In the genomic region with DNA sequence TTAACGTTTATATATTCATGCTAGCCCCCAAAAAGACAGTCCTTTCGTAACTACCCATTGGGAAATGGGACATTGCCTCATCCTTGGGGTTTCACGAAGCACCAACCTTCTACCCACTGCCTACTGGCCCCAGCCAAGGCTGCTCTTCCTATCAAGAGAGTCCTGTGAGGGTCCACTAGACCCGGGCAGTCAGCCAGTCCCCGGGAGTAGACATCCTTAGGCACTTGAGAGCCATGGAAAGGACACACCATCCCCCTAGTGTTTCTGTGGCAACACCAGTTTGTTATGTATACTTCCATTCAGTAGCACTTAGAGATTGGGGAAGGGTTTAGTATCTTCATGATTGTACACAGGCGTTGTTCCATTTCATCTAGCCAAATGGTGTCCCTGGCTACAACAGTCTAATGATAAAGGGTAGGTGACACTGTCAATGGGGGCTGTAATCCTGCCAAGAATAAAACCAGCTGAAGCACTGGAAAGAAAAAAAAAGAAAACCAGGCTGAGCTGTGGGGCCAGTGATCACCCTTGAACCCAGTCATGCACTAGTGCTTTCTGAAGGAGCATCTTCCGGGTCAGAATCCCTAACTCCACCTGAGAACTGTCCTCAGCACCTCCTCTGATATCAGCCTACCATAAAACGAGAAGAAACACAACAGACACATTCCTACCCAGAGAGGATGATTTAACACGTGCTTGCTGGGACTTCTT, we compare ENCODE assay signal across 8 mouse cellular contexts.
DNase-seq lines count a peak whose midpoint lies in the region; ATAC-seq and TF ChIP-seq lines count a peak whose summit lies in the region.

No protein-coding gene starts in this region.

- WGBS in thymus, adult 2 months, result 91% methylated on average over 9 of the region's 9 CpGs

- DNase-seq in A20 (ENCODE audit: low read depth, low spot score), result peak; percentile 9
- DNase-seq in adipocyte (ENCODE audit: low spot score), result peak; percentile 58
- peak; percentile 63 for DNase-seq in heart, postnatal 25 days (ENCODE audit: low spot score)
- DNase-seq in lung, adult 18-20 months, result peak; percentile 68 to 84
- DNase-seq in cerebellum, postnatal 36 days, result no peak
- DNase-seq in thymus, adult 2 months, result no peak
- no peak for DNase-seq in embryo, embryonic 10 days (ENCODE audit: low spot score)

- no peaks in the 10 kb centered on the region for H3K36me3 ChIP-seq in thymus, adult 2 months (ENCODE audit: control insufficient read depth, insufficient read depth, low read length)

- TF ChIP-seq POLR2A in thymus, adult 2 months (IDR thresholded peaks at IDR 0.05; ENCODE audit: control insufficient read depth, extremely low read depth, insufficient read depth, low read length, poor library complexity), result no peak

- intact Hi-C loops in heart, postnatal 25 days (cut with DNase I), result loop anchor here (2.0 kb wide), 4 partner anchors 31 to 243 kb away; no protein-coding TSS in a partner anchor

- no peak for TF ChIP-seq CTCF in thymus, adult 2 months (IDR thresholded peaks at IDR 0.05; ENCODE audit: borderline replicate concordance, control insufficient read depth, extremely low read depth, insufficient read depth, low read length, poor library complexity)

- peaks cover 50% of the 10 kb centered on the region for H3K4me1 ChIP-seq in thymus, adult 2 months (replicated peaks; ENCODE audit: control insufficient read depth, insufficient read depth, low read length)

- H3K27ac ChIP-seq in thymus, adult 2 months (ENCODE audit: control insufficient read depth, insufficient read depth, low read length), result no peak overlapping the region

- H3K4me3 ChIP-seq in thymus, adult 2 months (ENCODE audit: control insufficient read depth, insufficient read depth, low read length), result no peak overlapping the region

- H3K27me3 ChIP-seq in thymus, adult 2 months (ENCODE audit: control insufficient read depth, insufficient read depth, low read length), result no peaks in the 10 kb centered on the region

- no peak for ATAC-seq in cerebellum, adult (ENCODE audit: insufficient number of reproducible peaks, low FRiP score, low TSS enrichment)

Comparison
In these comparisons a context has a peak if more than half of its experiments do, and no peak if none do; other contexts are left out.
1. DNase-seq: peak in A20 (single experiment), adipocyte (single experiment), heart, postnatal 25 days (single experiment) and lung, adult 18-20 months (2 of 2); none in cerebellum, postnatal 36 days (0 of 2), thymus, adult 2 months (single experiment) and embryo, embryonic 10 days (single experiment).